Mouse (Mus musculus) gastrocnemius, postnatal 14 days (tissue): Measurements from ENCODE around the gene Pla2g12b. TPM values are rescaled to one million over a fixed set of nuclear protein-coding genes. Genes with fewer than 3 reads are reported as not detected.
"Not testable (repeated sequence)": the region's sequence is repeated elsewhere in the genome, so short reads cannot be mapped to it uniquely, and the experiment has no call there.

Source experiments
- DNase-seq: peaks from one replicate; pipeline ENCODE4 v3.0.0; 2021; ENCODE audit warnings: mixed read lengths
- intact Hi-C: fragments of 180-260 bp; cut with DNase I; formaldehyde crosslinking; loops from one replicate; pipeline ENCODE4 v1.15.1; 2025; ENCODE audit warnings: low total_unique reads
- long read RNA-seq, 2 experiments: library from polyadenylated mRNA; stranded (forward); transcript quantifications; one replicate each; pipeline ENCODE4 v2.0.0; 2021
- total RNA-seq, 2 experiments: library from RNA; stranded (reverse); gene quantifications; 2 replicates each; pipeline ENCODE4 v1.2.3; 2021

The Pla2g12b gene
- total RNA-seq, result under 1 TPM in 1 of 2 experiments, not detected in 1; 0.45 TPM
- long read RNA-seq, experiment 1, result 0 reads
- long read RNA-seq, experiment 2, result 0 reads

- no peak for DNase-seq
- intact Hi-C loops, result no loop called here
Observed at GRCm38 (mm10) chr10:59402899-59403792, at the start of gene Pla2g12b. Gene Pla2g12b, plus strand, starts transcription at chr10:59403660.

DNA sequence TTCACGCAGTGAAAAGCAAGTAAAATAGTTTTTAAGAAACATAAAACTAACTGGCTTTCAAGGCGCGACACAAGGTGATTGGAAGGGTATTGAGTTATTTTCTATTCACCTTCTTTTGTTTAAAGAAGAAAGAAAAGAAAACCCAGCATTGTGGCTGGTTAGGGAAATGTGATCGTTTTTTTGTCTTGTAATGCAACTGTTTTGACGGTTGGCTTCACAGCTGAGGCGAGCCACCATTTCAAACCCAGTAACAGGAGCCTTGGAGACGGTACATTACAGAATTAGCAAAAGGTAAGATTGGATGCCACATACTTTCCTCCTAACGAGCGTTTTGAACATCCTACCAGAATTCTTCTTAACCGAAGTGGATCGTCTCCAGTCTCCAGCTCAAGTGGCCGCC is 49.3 kb upstream of the Pla2g12b start:
- intact Hi-C loops, result no loop called here
- no peak for DNase-seq

DNA sequence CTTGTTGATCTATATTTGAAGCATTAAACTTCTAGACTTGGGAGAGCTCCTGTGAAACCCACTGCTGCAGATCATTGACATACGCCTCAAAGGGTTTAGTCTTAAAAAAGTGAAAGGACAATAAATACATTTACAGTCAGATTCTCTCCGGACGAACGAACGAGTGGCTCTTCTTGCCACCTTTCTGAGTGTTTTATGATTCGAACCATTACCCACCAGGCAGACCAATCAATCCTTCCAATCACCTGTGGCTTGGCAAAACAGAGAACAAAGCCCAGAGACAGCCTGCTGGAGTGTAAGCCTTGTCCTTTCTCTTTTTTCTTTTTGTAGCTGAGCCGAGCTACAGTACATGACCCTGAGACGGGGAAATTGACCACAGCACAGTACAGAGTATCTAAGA is 48.4 kb upstream of the Pla2g12b start:
- intact Hi-C loops, result loop anchor here (5.0 kb wide), 1 partner anchor 58 kb away; no protein-coding TSS in a partner anchor
- DNase-seq, result no peak

DNA sequence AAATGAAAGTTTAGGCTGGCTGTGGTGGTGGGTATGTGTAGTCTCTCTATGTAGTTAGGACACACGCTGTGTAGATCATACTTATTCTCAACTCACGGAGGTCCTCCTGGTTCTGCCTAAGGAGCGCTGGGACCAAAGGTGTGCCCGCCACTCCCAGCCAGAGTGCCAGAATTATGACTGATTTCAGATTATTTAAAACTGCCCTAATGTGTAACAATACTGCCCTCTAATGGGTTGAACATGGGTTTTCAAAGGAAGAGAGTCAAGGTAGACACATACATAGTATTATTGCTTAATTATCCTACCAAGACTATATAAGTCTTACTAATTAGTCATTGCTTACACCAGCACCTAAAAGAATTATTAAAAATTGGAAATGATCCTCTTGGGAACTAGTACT is 44.7 kb upstream of the Pla2g12b start:
- intact Hi-C loops, result loop anchor here (5.0 kb wide), 1 partner anchor 61 kb away; no protein-coding TSS in a partner anchor
- no peak for DNase-seq

DNA sequence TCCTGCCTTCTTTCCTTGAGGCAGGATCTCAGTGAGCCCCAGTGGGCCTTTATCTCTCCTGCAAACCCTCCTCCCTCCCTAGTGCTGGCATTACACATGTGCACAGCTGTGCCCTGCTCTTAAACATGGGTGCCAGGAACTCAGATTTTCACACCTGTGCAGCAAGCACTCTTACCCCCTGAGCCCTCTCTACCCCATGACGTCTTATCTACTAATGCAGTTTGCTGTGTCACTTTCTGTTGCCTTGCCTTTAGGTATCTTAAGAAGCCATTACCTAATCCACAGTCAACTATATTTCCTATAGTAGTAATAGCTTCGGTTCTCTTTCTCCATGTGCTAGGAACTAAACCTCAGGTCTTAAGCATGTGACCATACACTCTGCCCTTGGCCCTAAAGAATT is 40.3 kb upstream of the Pla2g12b start:
- no peak for DNase-seq
- intact Hi-C loops, result loop anchor here (10.0 kb wide), 1 partner anchor 198 kb away; no protein-coding TSS in a partner anchor

- no peak for DNase-seq
- intact Hi-C loops, result loop anchor here (10.0 kb wide), 1 partner anchor 200 kb away; no protein-coding TSS in a partner anchor
Observed at GRCm38 (mm10) chr10:59364551-59364950, 38.9 kb upstream of the Pla2g12b start.

DNA sequence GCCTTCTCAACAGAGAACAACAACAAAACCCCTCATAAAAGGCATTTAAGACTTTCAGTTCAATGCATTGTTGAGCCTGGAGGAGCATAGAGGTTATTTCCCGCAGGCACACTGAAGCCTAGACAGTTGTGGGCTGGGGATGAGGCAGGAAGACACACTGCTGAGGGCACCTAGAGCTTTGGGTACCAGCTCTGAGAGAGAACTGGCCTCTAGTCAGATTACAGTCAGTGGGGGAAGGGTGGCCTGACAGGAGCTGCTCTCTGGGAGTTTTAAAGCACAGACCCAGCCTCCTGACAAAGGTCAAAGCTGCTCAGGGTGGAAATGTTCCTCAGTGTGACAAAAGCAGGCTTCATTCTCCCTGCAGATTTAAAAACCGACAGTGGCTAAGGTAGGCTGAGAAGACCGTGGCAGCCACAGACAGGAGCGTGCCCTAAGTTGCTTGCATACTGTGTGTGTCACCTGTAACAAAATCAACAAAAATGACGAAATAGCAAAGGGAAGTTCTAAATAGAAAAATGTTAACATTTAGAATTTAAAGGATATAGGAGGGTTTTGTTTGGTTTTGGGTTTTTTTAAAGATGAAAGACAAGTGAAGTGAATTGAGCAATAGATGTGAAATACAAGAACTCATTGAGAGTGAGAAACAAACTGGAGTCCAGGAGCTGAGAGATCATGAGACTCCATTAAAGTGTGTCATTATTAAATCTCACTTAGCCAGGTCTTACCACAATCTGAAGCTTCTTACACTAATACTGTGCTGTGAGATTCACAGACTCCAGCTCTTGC is 37.5 kb upstream of the Pla2g12b start:
- intact Hi-C loops, result loop anchor here (10.0 kb wide), 1 partner anchor 201 kb away; no protein-coding TSS in a partner anchor

DNA sequence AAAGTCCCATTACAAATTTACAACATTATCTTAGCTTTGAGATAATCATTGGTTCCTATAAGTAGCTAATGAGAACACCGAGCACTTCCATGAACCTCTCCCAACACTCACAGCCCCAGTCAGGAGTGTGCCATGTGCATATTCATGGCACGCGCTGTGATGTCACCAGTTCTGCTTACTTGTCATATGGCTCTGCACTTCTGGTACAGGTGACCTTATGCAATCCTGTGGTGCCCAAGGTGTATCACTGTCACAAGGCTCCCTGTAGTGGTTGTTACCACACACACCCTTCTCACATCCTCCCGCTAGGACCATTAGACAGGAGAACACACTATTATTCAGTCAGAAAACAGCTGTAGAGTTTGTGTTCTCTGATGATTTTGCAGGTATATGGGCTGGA is 36.7 kb upstream of the Pla2g12b start:
- intact Hi-C loops, result loop anchor here (10.0 kb wide), 1 partner anchor 202 kb away; no protein-coding TSS in a partner anchor
- DNase-seq, result no peak

More for the DNA sequence above, 37.5 kb upstream of the Pla2g12b start:
- DNase-seq, result no peak

DNA sequence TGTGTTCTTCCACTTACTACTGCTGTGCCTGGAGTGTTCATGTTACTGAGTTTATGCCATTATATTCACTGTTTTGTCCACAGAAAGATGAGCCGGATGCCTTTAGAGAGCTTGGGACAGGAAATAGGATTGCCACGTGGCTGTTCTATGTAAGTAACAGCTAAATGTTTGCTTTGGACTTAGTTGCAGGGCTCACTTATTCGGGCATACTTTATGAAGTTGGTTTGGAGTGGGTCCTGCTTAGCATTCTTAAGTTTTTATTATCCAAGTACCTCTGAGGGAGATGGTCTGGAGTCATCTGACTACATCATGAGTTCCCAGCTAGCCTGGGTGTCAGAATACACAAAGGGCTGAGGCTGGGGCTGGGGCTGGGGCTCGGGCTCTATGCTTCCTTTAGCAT is 36.3 kb upstream of the Pla2g12b start:
- intact Hi-C loops, result loop anchor here (10.0 kb wide), 1 partner anchor 202 kb away; no protein-coding TSS in a partner anchor
- DNase-seq, result no peak

DNA sequence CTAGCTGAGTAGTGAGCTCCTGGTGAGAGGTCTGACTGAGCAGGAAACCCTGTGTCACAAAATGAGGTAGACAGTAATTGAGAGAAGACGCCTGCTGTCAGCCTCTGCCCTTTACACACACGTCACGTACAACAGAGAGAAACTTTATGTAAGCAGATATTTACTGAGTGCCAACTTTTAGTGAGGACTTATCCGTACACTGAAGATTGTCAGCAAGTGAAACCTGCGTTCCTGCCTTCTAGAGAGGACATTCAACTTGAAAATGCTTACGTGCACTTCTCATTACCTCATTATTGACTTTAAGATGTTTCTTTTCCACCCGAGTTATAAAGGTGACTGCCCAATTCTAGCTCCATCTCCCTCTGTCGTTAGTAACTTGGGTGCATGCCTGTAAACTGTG is 34.7 kb upstream of the Pla2g12b start:
- no peak for DNase-seq
- intact Hi-C loops, result loop anchor here (10.0 kb wide), 1 partner anchor 204 kb away; no protein-coding TSS in a partner anchor

GRCm38 (mm10) chr10:59369426-59369825 is 34.0 kb upstream of the Pla2g12b start:
- no peak for DNase-seq
- intact Hi-C loops, result loop anchor here (10.0 kb wide), 1 partner anchor 205 kb away; no protein-coding TSS in a partner anchor

DNA sequence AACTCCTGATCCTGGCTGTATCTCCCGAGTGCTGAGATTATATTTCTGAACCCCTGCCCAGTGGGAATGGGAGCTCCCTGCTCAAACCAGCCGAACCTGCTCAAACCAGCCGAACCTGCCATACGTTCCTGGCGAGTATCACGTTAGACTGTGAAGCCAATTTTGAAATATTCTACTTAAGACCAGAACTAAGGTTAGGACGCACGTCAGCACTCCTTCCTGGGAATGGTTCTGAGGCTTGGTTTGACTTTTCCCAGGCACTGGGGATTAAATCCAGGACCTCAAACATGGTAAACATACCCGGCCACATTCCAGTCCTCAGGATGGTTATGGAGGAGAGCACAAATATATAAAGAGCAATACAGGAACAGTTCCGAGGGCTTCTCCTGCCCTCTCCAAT is 25.6 kb upstream of the Pla2g12b start:
- DNase-seq, result no peak

DNA sequence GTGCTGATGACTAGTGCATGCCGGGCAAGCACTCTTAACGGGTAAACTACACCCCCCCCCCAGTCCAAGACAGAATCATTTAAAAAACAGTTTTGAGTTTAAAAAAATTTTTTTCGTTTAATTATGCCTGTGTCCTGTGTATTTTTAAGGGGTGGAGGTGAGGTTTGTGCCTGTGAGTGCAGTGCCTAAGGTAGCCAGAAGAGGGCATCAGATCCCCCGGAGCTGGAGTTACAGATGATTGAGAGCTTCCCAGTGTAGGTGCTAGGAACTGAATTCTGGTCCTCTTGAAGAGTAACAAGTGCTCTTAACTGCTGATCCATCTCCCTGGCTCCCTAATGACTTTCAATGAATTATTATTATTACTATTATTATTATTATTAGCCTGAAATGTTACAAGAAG is 24.7 kb upstream of the Pla2g12b start:
- DNase-seq, result no peak
- intact Hi-C loops, result no loop called here

More for the DNA sequence above, 25.6 kb upstream of the Pla2g12b start:
- intact Hi-C loops, result no loop called here

DNA sequence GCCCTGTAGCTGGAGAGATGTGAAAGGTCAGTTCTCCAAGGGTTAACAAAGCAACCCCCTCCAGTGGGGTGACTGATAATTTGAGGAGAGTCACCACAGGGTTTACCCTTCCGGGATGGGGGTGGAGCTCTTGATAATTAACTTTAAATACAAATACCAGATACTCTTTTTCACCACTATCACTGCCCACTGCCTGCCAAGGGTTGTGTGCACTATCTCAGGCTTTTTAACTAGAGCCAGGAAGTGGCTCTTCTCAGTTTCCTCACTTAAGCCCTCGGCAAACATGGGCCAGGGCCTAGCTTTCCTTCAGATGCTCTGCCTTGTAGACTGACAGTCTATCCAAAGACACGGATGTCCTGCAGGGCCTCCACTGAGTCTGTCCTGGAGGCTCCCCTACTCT is 23.5 kb upstream of the Pla2g12b start:
- DNase-seq, result no peak
- intact Hi-C loops, result no loop called here

DNA sequence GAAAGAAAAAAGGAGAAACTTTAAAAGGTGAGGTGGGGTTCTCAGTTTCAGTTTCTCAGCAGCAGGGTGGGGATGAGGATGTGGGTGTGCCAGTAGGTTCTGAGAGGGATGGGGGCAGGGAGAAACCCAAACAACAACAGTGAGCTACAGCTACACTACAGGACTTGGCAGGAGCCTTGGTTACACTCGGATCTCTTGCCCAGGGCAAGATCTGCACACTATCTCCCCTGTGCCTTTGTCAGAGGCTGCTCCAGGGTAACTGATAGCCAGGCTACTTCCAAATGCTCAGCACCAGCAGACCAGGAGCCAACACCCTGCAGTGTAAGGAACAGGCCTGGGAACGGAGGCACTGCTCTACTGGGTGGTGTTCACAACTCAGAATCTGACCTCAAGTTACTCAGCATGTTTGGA is 23.0 kb upstream of the Pla2g12b start:
- intact Hi-C loops, result no loop called here
- no peak for DNase-seq

DNA sequence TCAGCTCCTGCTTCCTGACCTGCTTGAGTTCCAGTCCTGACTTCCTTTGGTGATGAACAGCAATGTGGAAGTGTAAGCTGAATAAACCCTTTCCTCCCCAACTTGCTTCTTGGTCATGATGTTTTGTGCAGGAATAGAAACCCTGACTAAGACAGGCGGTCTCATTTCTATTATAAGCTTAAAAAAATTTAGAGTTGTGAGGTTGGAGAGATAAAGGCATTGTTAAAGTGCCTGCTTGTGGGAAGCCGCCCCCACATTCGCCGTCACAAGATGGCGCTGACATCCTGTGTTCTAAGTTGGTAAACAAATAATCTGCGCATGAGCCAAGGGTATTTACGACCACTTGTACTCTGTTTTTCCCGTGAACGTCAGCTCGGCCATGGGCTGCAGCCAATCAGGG is 21.9 kb upstream of the Pla2g12b start:
- intact Hi-C loops, DNase-seq: not testable (repeated sequence)

DNA sequence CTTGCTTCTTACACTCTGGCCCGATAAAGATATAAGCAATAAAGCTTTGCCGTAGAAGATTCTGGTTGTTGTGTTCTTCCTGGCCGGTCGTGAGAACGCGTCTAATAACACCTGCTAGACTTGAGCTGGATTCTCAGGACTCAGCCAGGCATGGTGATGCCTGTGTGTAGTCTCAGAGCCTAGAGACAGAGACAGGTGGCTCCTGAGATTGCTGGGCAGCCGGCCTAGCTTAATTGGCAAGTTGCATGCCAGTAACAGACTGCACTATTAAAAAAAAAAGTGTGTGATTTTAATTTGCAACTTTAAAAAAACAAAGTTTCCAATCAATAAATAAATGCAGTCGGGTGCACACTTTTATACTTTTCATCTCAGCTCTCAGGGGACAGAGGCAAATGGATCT is 16.5 kb upstream of the Pla2g12b start:
- DNase-seq, result no peak
- intact Hi-C loops, result no loop called here

- intact Hi-C loops, result no loop called here
- DNase-seq, result no peak
Observed at GRCm38 (mm10) chr10:59389652-59390051, 13.8 kb upstream of the Pla2g12b start.

- no peak for DNase-seq
- intact Hi-C loops, result no loop called here
Observed at GRCm38 (mm10) chr10:59391907-59392306, 11.6 kb upstream of the Pla2g12b start.

DNA sequence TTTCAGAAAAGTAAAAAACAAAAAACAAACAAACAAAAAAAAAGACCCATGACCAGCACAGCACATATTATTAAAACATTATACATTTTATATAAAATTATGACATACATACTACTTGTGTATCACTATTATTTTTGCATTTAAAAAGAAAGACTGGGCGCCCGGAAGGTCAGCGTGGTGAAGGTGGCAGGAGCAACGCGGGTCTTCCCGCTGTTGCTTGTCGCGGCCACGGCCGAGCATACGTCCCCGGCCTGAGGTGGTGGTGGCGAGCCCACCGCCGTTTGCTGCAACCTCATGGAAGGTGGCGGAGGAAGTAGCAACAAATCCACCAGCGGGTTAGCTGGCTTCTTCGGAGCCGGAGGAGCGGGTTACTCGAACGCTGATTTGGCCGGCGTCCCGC is 8.0 kb upstream of the Pla2g12b start, which contains the start of gene Gm10273:
Gene Gm10273 (plus strand): TSS at position 172 of the 400 bp plus-strand sequence.
- intact Hi-C loops, DNase-seq: not testable (repeated sequence)
